Mouse (Mus musculus): ENCODE data around the gene Map7d2. TPM values are rescaled to one million over a fixed set of nuclear protein-coding genes. Genes with fewer than 3 reads are reported as not detected.

Map7d2 gene
- not detected in 2 replicates for polyA plus RNA-seq (2012; rRNA removed)

GRCm38 (mm10) chrX:159414130-159414828 lies at the start of gene Map7d2:
Map7d2 (plus strand) TSS chrX:159414572.
- peak; percentile 1 for DNase-seq
- TF ChIP-seq CTCF (IDR thresholded peaks at IDR 0.05; ENCODE audit: borderline replicate concordance, control insufficient read depth, extremely low read depth, insufficient read depth, low read length, poor library complexity) (no peak), POLR2A (IDR thresholded peaks at IDR 0.05; ENCODE audit: control insufficient read depth, extremely low read depth, insufficient read depth, low read length, poor library complexity) (no peak)

DNA sequence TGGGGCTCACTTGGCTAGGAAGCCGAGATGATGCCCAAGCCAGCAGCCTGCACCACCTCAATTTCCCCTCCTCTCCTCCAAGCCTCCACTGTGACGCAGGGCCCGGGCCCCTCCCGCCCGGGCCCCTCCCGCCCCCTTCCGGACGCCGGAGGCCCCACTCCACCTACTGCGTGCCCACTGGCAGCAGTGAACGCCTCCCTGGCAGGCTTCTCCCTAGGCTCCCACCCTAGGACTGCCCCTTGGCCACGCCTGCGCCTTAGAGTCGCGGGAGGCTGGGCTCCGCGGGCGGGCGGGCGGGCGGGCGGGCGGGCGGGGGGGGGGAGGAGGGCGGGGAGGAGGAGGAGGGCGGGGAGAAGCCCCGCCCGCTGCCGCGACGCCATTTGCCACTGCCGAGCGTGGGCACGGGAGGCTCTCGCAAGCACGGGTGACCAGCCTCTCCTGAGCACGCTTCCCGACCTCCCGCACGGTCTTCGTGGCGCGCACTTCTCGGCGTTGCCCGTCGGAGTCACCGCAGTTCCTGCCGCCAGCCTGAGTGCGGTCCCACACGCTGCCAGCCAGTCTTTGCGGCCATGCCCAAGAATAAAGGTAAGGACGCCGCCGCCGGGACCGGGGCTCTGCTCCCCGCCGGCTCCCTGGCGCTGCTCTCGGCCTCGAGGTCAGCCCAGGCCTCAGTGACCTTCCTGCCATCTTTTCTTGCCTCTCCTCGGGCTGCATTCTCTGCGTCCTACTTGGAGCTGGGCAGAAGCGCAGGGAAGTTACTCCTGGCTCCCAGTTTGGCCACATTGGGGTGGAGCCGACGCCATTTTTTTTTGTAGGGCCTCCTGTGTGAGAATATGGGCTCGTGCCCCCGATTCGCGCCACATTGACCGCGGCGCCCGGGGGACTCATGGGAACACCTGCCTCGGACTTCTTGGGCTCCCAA lies 42.3 kb upstream of the Map7d2 start, which contains the start of gene Eif1ax:
Eif1ax (plus strand) TSS at position 348 of the 922 bp plus-strand sequence.
- TF ChIP-seq CTCF (IDR thresholded peaks at IDR 0.05; ENCODE audit: borderline replicate concordance, control insufficient read depth, extremely low read depth, insufficient read depth, low read length, poor library complexity) (no peak), POLR2A (IDR thresholded peaks at IDR 0.05; ENCODE audit: control insufficient read depth, extremely low read depth, insufficient read depth, low read length, poor library complexity) (peak; percentile 48)
- DNase-seq: peak; percentile 75

More at GRCm38 (mm10) chrX:159414130-159414828, at the start of gene Map7d2:
- 7% methylated on average over 51 of the region's 83 CpGs for WGBS
- Histone ChIP-seq H3K4me3 (ENCODE audit: control insufficient read depth, insufficient read depth, low read length) (peak within 1 kb of the TSS; percentile 41), H3K36me3 (ENCODE audit: control insufficient read depth, insufficient read depth, low read length) (no peaks in the 10 kb centered on the region), H3K4me1 (replicated peaks; ENCODE audit: control insufficient read depth, insufficient read depth, low read length) (peaks cover 12% of the 10 kb centered on the region), H3K27me3 (ENCODE audit: control insufficient read depth, insufficient read depth, low read length) (peaks cover 10% of the 10 kb centered on the region), H3K27ac (ENCODE audit: control insufficient read depth, insufficient read depth, low read length) (no peak within 1 kb of the TSS)

GRCm38 (mm10) chrX:159372753-159373144 lies 41.6 kb upstream of the Map7d2 start:
- DNase-seq: no peak
- TF ChIP-seq POLR2A (IDR thresholded peaks at IDR 0.05; ENCODE audit: control insufficient read depth, extremely low read depth, insufficient read depth, low read length, poor library complexity): no peak
- TF ChIP-seq CTCF (IDR thresholded peaks at IDR 0.05; ENCODE audit: borderline replicate concordance, control insufficient read depth, extremely low read depth, insufficient read depth, low read length, poor library complexity): no peak
- H3K4me3 ChIP-seq (ENCODE audit: control insufficient read depth, insufficient read depth, low read length): peak overlapping the region; percentile 97
- H3K36me3 ChIP-seq (ENCODE audit: control insufficient read depth, insufficient read depth, low read length): 0 out of 2 replicates have a peak, but pooled peaks cover 5% of the 10 kb centered on the region
- WGBS: under 1% methylated on average over 9 of the region's 9 CpGs
- H3K4me1 ChIP-seq (replicated peaks; ENCODE audit: control insufficient read depth, insufficient read depth, low read length): peaks cover 6% of the 10 kb centered on the region
- H3K27me3 ChIP-seq (ENCODE audit: control insufficient read depth, insufficient read depth, low read length): no peaks in the 10 kb centered on the region
- H3K27ac ChIP-seq (ENCODE audit: control insufficient read depth, insufficient read depth, low read length): no peak overlapping the region

More for the DNA sequence above, 42.3 kb upstream of the Map7d2 start, which contains the start of gene Eif1ax:
- Histone ChIP-seq H3K27ac (ENCODE audit: control insufficient read depth, insufficient read depth, low read length) (0 out of 2 replicates have a peak within 1 kb of the TSS, but pooled peaks have one; percentile 11), H3K4me1 (replicated peaks; ENCODE audit: control insufficient read depth, insufficient read depth, low read length) (peaks cover 6% of the 10 kb centered on the region), H3K27me3 (ENCODE audit: control insufficient read depth, insufficient read depth, low read length) (no peaks in the 10 kb centered on the region), H3K4me3 (ENCODE audit: control insufficient read depth, insufficient read depth, low read length) (peak within 1 kb of the TSS; percentile 97), H3K36me3 (ENCODE audit: control insufficient read depth, insufficient read depth, low read length) (0 out of 2 replicates have a peak, but pooled peaks cover 5% of the 10 kb centered on the region)
- WGBS: under 1% methylated on average over 47 of the region's 76 CpGs

DNA sequence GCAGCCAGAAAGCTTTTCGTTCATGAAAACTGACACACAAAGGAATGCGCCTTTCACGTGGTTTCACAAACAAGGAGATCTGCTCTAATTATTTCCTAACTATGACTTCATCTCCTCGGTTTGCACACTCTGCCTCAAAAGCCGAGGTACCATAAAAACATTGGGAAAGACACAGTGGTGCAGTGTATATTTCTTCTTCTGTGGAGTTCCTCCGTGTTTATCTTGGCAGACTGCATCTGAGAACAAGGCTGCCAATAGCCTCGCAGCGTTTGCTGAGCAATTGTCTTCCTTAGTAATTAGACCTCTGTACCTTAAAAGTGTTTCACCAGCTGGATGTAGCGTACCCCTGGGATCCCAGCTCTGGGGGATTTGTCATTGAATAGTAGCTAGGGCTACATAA lies 27.3 kb upstream of the Map7d2 start:
- DNase-seq: no peak
- 95% methylated on average over 9 of the region's 9 CpGs for WGBS

DNA sequence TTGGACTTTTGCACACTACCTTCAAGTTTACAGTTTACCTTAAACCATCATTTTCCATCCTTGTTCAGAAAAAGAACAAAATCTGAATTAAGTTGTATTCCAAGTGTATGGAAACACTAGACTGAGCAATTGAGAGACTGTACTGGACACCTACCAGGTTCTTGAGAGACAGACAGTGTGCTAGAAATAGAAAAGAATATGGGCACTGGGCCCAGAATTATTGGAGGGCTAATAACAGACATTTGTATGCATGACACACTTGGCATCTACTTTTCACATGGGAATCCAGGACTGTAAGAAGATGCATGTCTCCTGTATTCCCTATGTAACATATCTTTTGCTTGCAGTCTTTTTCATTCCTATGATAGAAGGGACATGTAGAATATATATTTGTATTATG lies 25.4 kb upstream of the Map7d2 start:
- DNase-seq: no peak
- no peak overlapping the region for H3K27ac ChIP-seq (ENCODE audit: control insufficient read depth, insufficient read depth, low read length)
- H3K4me3 ChIP-seq (ENCODE audit: control insufficient read depth, insufficient read depth, low read length): no peak overlapping the region
- peaks cover 14% of the 10 kb centered on the region; the same call in 1 of the 2 replicates for H3K36me3 ChIP-seq (ENCODE audit: control insufficient read depth, insufficient read depth, low read length)
- TF ChIP-seq CTCF (IDR thresholded peaks at IDR 0.05; ENCODE audit: borderline replicate concordance, control insufficient read depth, extremely low read depth, insufficient read depth, low read length, poor library complexity) (no peak), POLR2A (IDR thresholded peaks at IDR 0.05; ENCODE audit: control insufficient read depth, extremely low read depth, insufficient read depth, low read length, poor library complexity) (no peak)
- H3K27me3 ChIP-seq (ENCODE audit: control insufficient read depth, insufficient read depth, low read length): no peaks in the 10 kb centered on the region
- H3K4me1 ChIP-seq (replicated peaks; ENCODE audit: control insufficient read depth, insufficient read depth, low read length): no peaks in the 10 kb centered on the region

More for the DNA sequence above, 27.3 kb upstream of the Map7d2 start:
- no peak overlapping the region for H3K4me3 ChIP-seq (ENCODE audit: control insufficient read depth, insufficient read depth, low read length)
- H3K4me1 ChIP-seq (replicated peaks; ENCODE audit: control insufficient read depth, insufficient read depth, low read length): no peaks in the 10 kb centered on the region
- TF ChIP-seq POLR2A (IDR thresholded peaks at IDR 0.05; ENCODE audit: control insufficient read depth, extremely low read depth, insufficient read depth, low read length, poor library complexity) (no peak), CTCF (IDR thresholded peaks at IDR 0.05; ENCODE audit: borderline replicate concordance, control insufficient read depth, extremely low read depth, insufficient read depth, low read length, poor library complexity) (no peak)
- H3K27me3 ChIP-seq (ENCODE audit: control insufficient read depth, insufficient read depth, low read length): no peaks in the 10 kb centered on the region
- H3K27ac ChIP-seq (ENCODE audit: control insufficient read depth, insufficient read depth, low read length): no peak overlapping the region
- H3K36me3 ChIP-seq (ENCODE audit: control insufficient read depth, insufficient read depth, low read length): peaks cover 17% of the 10 kb centered on the region; the same call in 1 of the 2 replicates

GRCm38 (mm10) chrX:159390347-159390962 lies 23.9 kb upstream of the Map7d2 start:
- Histone ChIP-seq H3K4me1 (replicated peaks; ENCODE audit: control insufficient read depth, insufficient read depth, low read length) (no peaks in the 10 kb centered on the region), H3K27ac (ENCODE audit: control insufficient read depth, insufficient read depth, low read length) (no peak overlapping the region), H3K4me3 (ENCODE audit: control insufficient read depth, insufficient read depth, low read length) (no peak overlapping the region), H3K27me3 (ENCODE audit: control insufficient read depth, insufficient read depth, low read length) (no peaks in the 10 kb centered on the region), H3K36me3 (ENCODE audit: control insufficient read depth, insufficient read depth, low read length) (peaks cover 7% of the 10 kb centered on the region; the same call in 1 of the 2 replicates)
- TF ChIP-seq CTCF (IDR thresholded peaks at IDR 0.05; ENCODE audit: borderline replicate concordance, control insufficient read depth, extremely low read depth, insufficient read depth, low read length, poor library complexity): no peak
- TF ChIP-seq POLR2A (IDR thresholded peaks at IDR 0.05; ENCODE audit: control insufficient read depth, extremely low read depth, insufficient read depth, low read length, poor library complexity): no peak
- 89% methylated on average over 6 of the region's 6 CpGs for WGBS
- DNase-seq: no peak

Measured in thymus, adult 2 months (tissue).